Mouse (Mus musculus) midbrain, postnatal 0 days (tissue): ENCODE data around the gene Wwc2. TPM values are rescaled to one million over a fixed set of nuclear protein-coding genes. Genes with fewer than 3 reads are reported as not detected.
A peak's percentile ranks its signal among the peaks of the same experiment; 100 is the strongest.

Experiments
- ATAC-seq: fragments of 200-750 bp; cut with Nextera tagmentation; 2 replicates; pipeline ENCODE4 v1.8.0; 2017; ENCODE audit warnings: moderate number of reproducible peaks, mild to moderate bottlenecking, moderate TSS enrichment, moderate library complexity; ENCODE audit not compliant: low FRiP score
- DNase-seq: peaks from one replicate; pipeline ENCODE4 v3.0.0-alpha.2; 2015; ENCODE audit warnings: low spot score
- H3K27ac ChIP-seq: fragments of 300-500 bp; sonication (generic); 2 replicates; pipeline ENCODE4 v1.5.1; 2014; ENCODE audit warnings: low read depth, mild to moderate bottlenecking, low read length, mixed read lengths
- H3K27me3 ChIP-seq: fragments of 300-500 bp; sonication (generic); 2 replicates; pipeline ENCODE4 v1.6.1; 2014; ENCODE audit warnings: low read length, control low read depth, mixed read lengths; ENCODE audit not compliant: insufficient read depth
- H3K36me3 ChIP-seq: fragments of 300-500 bp; sonication (generic); 2 replicates; pipeline ENCODE4 v1.6.1; 2014; ENCODE audit warnings: low read length, control low read depth, mixed read lengths; ENCODE audit not compliant: insufficient read depth
- H3K4me1 ChIP-seq: fragments of 300-500 bp; sonication (generic); 2 replicates; pipeline ENCODE4 v1.6.1; 2014; ENCODE audit warnings: mild to moderate bottlenecking, control low read depth, antibody characterized with exemption, low read length, mixed read lengths; ENCODE audit not compliant: insufficient read depth
- H3K4me2 ChIP-seq: fragments of 300-500 bp; sonication (generic); 2 replicates; pipeline ENCODE4 v1.6.1; 2014; ENCODE audit warnings: low read depth, mild to moderate bottlenecking, low read length, mixed read lengths; ENCODE audit not compliant: poor library complexity, severe bottlenecking
- H3K4me3 ChIP-seq: fragments of 300-500 bp; sonication (generic); 2 replicates; pipeline ENCODE4 v1.5.1; 2014; ENCODE audit warnings: low read depth, mild to moderate bottlenecking, low read length, moderate library complexity
- H3K9ac ChIP-seq: fragments of 300-500 bp; sonication (generic); replicated peaks from 2 replicates; pipeline ENCODE4 v1.6.1; 2014; ENCODE audit warnings: mild to moderate bottlenecking, low read length, moderate library complexity, mixed read lengths; ENCODE audit not compliant: poor library complexity, severe bottlenecking
- H3K9me3 ChIP-seq: fragments of 300-500 bp; sonication (generic); 2 replicates; pipeline ENCODE4 v1.6.1; 2016; ENCODE audit warnings: low read length, control low read depth
- CTCF ChIP-seq: IDR thresholded peaks from 2 replicates; pipeline ENCODE4 v1.5.1; 2016; ENCODE audit warnings: antibody characterized with exemption, mild to moderate bottlenecking
- WGBS: fragments of 180-500 bp; shearing (Covaris S2); extraction: QIAGEN DNeasy Blood & Tissue Kit; methylation state at CpG from one replicate; pipeline ENCODE4 v1.1.7; 2014; 5-methylcytosine and 5-hydroxymethylcytosine counted together
- polyA plus RNA-seq: library from polyadenylated mRNA; unstranded; fragments of >200 nt; fragmentation: Nextera tagmentation; extraction: Ambion mirVana; gene quantifications from 2 replicates; pipeline ENCODE4 v1.2.1, GENCODE M21; 2015
- total RNA-seq: library from RNA; depleted of rRNA; stranded (reverse); fragments of >200 nt; gene quantifications from 2 replicates; pipeline ENCODE4 v1.2.3, GENCODE M21; 2014; rRNA removed

Gene Wwc2
- total RNA-seq (9.6 and 10.1 TPM in 2 replicates), polyA plus RNA-seq (4.0 and 4.5 TPM in 2 replicates)

DNA sequence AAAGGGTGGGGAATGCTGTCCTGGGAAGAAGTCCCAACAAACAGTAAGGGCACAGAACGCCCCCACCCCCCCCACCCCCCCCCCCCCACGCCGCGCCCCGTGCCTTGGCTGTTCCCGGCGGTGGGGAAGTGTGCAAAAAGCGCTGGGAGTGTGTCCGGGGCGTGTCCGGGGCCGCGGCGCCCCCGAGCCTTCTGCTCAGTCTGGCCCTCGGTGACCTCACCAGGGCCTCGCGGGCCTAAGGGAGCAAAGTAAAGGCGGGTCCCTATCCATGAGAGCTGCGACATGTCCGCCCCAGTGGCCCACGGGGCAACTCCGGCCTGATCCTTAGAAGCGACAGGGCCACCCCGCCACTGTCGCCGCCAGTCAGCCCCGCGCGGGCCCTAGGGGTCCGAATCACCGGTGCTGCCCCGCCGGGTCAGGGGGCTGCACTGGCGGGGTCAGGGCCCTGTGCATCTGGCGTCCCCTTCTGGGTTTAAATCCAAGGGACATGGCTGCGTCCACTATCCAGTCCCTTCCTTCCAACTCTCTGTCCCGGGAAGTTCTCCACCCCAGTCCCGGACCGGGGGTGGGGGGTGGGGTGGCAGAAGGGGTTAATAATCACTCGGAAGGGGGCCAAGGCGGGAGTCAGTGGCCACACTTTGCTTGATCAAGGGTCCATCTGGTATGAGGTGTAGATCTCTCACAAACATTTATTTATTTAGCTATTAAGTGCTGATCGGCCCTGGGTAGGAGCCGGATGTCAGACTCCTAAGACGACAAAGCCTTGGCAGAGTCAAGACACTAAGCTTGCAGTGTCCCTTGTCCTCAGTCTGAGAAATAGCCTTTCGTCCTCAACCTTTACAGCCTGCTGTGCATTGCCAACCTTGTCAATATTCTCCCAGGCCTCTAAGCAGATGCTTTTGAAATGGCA is at the start of gene Wwc2:
Gene Wwc2, minus strand, starts transcription at position 14 of the 910 bp plus-strand sequence.
- DNase-seq = no peak
- Histone ChIP-seq H3K9me3 (no peaks in the 10 kb centered on the region), H3K27me3 (no peaks in the 10 kb centered on the region)

GRCm38 (mm10) chr8:48038261-48038934 is 47.7 kb upstream of the Wwc2 start:
- H3K27me3 ChIP-seq = no peaks in the 10 kb centered on the region
- no peak for TF ChIP-seq CTCF
- H3K36me3 ChIP-seq = no peaks in the 10 kb centered on the region
- no peaks in the 10 kb centered on the region for H3K9me3 ChIP-seq
- H3K27ac ChIP-seq = no peak overlapping the region
- H3K4me2 ChIP-seq = no peak overlapping the region
- 86% methylated on average over 7 of the region's 7 CpGs for WGBS
- H3K9ac ChIP-seq = no peak overlapping the region
- DNase-seq (no peak), ATAC-seq (no peak)
- no peaks in the 10 kb centered on the region for H3K4me1 ChIP-seq
- H3K4me3 ChIP-seq = no peak overlapping the region

More for the DNA sequence above, at the start of gene Wwc2:
- Histone ChIP-seq H3K4me2 (peak within 1 kb of the TSS; percentile 91), H3K9ac (peak within 1 kb of the TSS; percentile 95), H3K27ac (peak within 1 kb of the TSS; percentile 70), H3K4me3 (peak within 1 kb of the TSS; percentile 91), H3K4me1 (peaks cover 6% of the 10 kb centered on the region; the same call in 1 of the 2 replicates), H3K36me3 (no peaks in the 10 kb centered on the region)
- ATAC-seq = peak; percentile 53
- TF ChIP-seq CTCF = no peak
- 2% methylated on average over 31 of the region's 46 CpGs for WGBS

DNA sequence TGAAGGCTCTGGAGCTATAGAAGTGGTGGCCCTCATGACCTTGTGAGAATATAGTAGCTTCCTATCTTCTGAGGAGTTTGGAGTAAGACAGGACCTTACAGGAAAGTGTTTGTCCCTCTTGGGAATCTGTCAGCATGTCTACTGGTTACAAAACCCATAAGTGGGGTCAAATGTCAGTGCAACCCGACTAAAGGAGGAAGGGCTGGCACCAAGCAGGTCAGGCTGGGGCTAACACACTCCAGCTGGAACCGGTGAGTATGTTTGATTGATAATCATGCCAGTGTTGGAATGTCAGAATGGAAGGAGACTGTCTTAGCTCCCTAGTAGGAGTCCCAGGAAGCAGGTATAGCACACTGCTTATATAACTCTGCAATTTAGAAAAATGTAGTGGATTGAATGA is 41.3 kb upstream of the Wwc2 start:
- Histone ChIP-seq H3K9me3 (no peaks in the 10 kb centered on the region), H3K4me1 (no peaks in the 10 kb centered on the region), H3K9ac (no peak overlapping the region), H3K36me3 (no peaks in the 10 kb centered on the region), H3K27me3 (no peaks in the 10 kb centered on the region), H3K4me2 (no peak overlapping the region), H3K27ac (no peak overlapping the region), H3K4me3 (no peak overlapping the region)
- no peak for ATAC-seq
- TF ChIP-seq CTCF = no peak
- no peak for DNase-seq
- WGBS = 71% methylated on average over 2 of the region's 2 CpGs

GRCm38 (mm10) chr8:48030667-48031066 is 39.9 kb upstream of the Wwc2 start:
- no peaks in the 10 kb centered on the region for H3K27me3 ChIP-seq
- TF ChIP-seq CTCF = no peak
- DNase-seq (no peak), ATAC-seq (no peak)
- H3K4me2 ChIP-seq = no peak overlapping the region
- H3K4me1 ChIP-seq = no peaks in the 10 kb centered on the region
- no peak overlapping the region for H3K9ac ChIP-seq
- no peaks in the 10 kb centered on the region for H3K36me3 ChIP-seq
- 84% methylated on average over 1 of the region's 1 CpGs for WGBS
- no peak overlapping the region for H3K27ac ChIP-seq
- no peaks in the 10 kb centered on the region for H3K9me3 ChIP-seq
- H3K4me3 ChIP-seq = no peak overlapping the region

DNA sequence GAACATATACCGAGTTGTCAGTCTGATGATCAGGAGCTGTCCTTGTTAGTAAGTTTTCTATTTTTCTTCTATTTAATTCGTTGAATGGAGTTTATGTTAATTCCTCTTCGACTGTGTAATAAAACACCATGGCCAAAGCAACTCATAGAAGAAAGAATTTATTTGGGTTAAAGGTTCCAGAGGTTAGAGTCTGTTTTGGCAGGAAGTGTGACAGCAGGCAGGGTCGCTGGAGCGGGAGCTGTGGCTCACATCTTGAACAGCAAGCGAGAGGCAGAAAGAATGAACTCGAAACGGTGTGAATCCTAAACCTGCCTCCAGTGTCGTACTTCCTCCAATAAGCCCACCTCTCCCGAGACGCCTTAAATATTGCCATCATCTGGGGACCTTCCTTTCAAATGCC is 36.1 kb upstream of the Wwc2 start:
- Histone ChIP-seq H3K27me3 (no peaks in the 10 kb centered on the region), H3K4me3 (no peak overlapping the region), H3K9me3 (no peaks in the 10 kb centered on the region), H3K9ac (no peak overlapping the region), H3K4me1 (no peaks in the 10 kb centered on the region), H3K4me2 (no peak overlapping the region), H3K27ac (no peak overlapping the region), H3K36me3 (no peaks in the 10 kb centered on the region)
- DNase-seq (no peak), ATAC-seq (no peak)
- TF ChIP-seq CTCF = no peak
- 69% methylated on average over 11 of the region's 11 CpGs for WGBS

DNA sequence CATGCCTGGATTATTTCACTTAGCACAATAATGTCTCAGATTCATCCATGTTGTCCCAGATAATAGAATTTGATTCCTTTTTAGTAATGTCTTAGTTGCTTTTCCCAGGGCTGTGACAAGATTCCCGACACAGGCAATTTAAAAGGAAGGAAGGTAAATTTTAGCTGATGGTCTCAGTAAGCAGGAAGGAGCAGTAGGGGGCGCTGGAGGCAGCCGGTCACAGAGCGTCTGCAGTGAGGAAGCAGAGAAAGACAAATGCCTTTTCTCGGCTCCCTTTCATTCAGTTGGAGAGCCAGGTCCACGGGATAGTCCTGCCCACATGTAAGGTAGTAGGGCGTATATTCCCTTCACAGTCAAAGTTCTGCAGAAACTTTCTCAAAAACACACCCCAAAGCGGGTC is 32.5 kb upstream of the Wwc2 start:
- DNase-seq (no peak), ATAC-seq (no peak)
- Histone ChIP-seq H3K36me3 (no peaks in the 10 kb centered on the region), H3K27ac (no peak overlapping the region), H3K4me1 (no peaks in the 10 kb centered on the region), H3K4me3 (no peak overlapping the region), H3K27me3 (no peaks in the 10 kb centered on the region), H3K4me2 (no peak overlapping the region), H3K9me3 (no peaks in the 10 kb centered on the region), H3K9ac (no peak overlapping the region)
- peak; percentile 18 for TF ChIP-seq CTCF
- 79% methylated on average over 8 of the region's 8 CpGs for WGBS
